Mouse (Mus musculus) small intestine, adult 2 months (tissue): ENCODE results near the gene Ssr2.

Experiments used
- CTCF ChIP-seq: fragments of 200-500 bp; IDR thresholded peaks from 2 replicates; pipeline ENCODE4 v1.5.1; 2012; ENCODE audit warnings: low read depth, mild to moderate bottlenecking, control low read depth, inconsistent platforms, low read length, moderate library complexity, mixed read lengths; ENCODE audit not compliant: insufficient replicate concordance, insufficient read length; ENCODE audit errors: extremely low read depth
- POLR2A ChIP-seq: fragments of 200-500 bp; IDR thresholded peaks from 2 replicates; pipeline ENCODE4 v1.6.1; 2012; ENCODE audit warnings: low read depth, mild to moderate bottlenecking, control low read depth, inconsistent platforms, low read length, moderate library complexity

DNA sequence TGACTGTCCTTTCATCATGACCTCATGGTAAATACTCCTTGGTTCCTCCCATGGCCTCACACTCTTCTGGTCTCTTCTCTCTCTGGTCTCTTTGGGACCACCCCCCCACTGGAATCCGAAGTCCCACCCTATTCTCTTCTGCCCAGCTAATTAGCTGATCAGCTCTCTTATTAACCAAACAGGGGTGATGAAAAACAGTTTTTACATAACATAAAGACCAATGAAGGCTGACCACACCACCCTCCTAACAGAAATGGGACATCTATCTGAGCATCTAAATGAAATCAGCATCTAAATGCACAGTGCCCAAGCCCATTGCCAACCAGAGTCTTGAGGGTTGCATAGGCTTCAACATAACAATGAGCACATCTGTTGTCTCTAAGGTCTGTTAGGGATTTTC is 3.8 kb upstream of the Ssr2 start:
- no peak for TF ChIP-seq CTCF
- TF ChIP-seq POLR2A: no peak
